Mouse (Mus musculus): Measurements from ENCODE around the gene Med12l. TPM values are rescaled to one million over a fixed set of nuclear protein-coding genes. Genes with fewer than 3 reads are reported as not detected.
A peak's percentile ranks its signal among the peaks of the same experiment; 100 is the strongest.

Gene Med12l
- total RNA-seq, 2 experiments from 2014 or later: 8.7 to 9.7 TPM

DNA sequence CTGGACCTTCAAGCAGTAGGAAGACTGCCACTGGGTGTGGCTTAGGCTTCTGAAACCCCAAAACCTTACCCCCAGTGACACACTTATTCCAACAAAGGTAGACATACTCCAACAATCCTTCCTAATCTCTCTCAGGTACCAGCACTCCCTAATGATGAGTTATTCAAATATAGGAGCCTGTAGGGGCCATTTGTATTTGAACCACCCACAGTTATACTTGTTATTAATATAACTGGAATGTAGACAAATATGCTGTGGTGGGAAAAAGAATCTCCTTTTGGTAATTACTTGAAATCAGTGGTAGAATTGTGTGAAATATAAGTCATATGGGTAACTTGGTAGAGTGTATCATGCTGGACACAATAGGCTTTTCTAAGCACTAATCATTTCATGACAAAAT, 273.0 kb downstream of the Med12l start:
- intact Hi-C loops (cut with DNase I): no loop called here
- DNase-seq: no peak

DNA sequence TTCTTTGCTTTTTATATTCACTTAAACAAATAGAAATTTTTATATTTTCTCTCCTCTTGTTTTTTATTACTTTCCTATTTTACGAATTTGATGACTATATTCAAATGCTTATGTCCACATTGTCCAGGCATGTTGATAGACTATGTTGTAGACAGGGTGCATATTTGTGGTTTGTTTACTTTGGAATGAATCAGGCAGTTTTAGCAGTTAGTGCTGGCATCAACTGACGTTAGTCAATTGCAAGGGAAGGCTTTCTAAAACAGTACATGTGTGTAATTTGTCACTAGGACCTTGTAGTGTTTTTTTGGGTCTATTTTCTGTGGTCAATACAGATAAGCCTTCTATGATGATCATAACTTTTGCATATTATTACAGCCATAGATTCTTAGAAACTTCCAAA, 284.9 kb downstream of the Med12l start:
- intact Hi-C loops (cut with DNase I): no loop called here
- DNase-seq: no peak

DNA sequence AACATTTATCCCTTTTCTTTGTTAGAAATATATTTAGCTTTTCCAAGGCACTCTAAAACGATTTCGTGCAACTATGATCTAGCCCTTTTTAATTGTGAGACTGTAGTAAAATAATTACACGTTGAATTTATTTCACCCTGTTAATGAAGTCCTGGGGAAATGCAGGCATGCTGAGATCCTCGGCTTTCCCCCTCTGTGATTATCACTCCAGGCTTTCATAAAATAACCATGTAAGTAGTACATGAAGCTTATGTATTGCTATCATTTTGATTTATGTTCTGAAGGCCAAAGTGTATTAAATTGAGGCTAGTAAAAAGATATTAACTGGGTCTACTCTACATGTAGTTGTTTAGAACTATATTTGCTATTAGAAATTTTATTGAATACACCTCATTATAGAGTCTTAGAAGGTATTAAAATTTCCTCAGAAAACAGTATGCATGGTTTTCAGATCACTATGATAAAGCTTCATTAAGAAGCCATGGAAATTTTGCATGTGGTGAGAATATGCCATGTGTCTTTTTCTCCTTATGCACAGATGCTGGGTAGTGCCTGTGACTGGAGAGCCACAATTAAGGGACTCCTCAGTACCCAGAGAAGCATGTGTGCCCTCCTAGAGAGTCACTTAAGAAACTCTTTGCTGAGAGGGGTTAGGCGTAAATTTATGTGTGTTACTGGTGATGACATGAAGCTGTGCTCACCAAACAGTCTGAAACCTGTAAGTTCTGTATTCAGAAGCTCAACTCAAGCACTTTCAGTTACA, 288.0 kb downstream of the Med12l start:
- no peak for DNase-seq
- intact Hi-C loops (cut with DNase I): no loop called here

DNA sequence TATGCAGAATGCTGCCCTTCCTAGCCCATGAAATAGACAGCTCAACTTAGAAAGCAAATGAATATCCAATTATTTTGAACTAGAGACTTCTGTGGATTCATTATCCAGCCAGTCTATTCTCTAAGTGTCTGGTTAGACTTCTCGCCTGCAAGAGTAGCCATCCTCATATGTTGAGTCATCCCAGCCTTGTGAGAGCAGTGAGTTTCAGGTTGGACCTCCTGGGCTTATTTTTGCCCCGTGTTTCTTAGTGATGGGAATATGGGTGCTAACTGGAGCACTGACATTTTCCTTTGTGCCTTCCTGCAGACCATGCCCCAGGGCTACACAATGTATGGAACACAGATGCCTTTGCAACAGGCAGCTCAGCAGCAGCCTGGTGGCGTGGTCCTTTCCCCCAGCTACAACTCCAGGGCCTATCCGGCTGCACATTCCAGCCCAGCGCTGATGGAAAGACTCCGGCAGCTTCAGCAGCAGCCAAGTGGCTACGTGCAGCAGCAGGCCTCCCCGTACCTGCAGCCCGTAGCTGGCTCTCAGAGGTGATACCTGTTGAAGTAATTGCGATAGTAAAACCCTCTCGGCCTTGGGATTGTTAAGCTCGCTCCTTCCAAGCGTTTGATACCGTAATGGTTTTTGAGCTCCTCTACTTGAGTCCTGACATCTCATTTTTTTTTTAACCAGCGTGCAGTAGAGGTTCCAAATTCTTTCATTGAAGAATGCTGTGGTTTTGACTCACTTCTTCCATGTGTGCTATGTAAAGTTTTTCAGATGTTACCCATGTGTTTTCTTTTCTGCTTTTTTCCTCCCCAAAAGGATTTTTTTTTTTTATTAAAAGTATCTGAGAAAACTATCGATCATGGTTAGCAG, 290.3 kb downstream of the Med12l start:
- no peak for DNase-seq
- intact Hi-C loops (cut with DNase I): no loop called here

DNA sequence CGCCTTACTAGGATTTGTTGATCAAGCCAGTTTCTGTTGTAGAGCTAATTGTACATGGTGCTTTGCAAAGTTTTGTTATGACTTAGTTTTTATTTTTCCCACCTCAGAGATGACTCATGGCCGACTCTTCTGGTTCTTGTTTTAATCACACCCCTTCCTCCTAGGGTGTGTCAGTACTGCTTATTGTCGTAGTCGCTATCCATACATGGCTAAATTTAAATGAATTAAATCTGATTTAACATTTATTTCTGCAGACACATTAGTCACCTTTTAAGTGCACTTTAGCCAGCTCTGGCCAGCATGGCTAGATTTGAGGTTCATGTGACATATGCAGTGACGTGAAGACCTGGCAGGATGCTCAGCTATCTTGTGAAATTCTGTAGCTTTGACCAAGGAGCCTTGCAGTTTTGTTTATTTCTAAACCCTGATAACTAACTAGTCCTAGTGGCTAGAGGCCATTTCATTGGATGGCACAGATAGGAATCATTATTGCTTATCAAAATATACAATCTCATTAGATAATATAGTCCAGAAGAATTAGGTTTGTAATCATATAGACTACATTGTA, 291.0 kb downstream of the Med12l start:
- no peak for DNase-seq
- intact Hi-C loops (cut with DNase I): no loop called here

GRCm38 (mm10) chr3:59297653-59298052, 292.0 kb downstream of the Med12l start:
- intact Hi-C loops (cut with DNase I): no loop called here
- no peak for DNase-seq

GRCm38 (mm10) chr3:59304944-59305343, 299.3 kb downstream of the Med12l start:
- intact Hi-C loops (cut with DNase I): no loop called here
- DNase-seq: no peak

DNA sequence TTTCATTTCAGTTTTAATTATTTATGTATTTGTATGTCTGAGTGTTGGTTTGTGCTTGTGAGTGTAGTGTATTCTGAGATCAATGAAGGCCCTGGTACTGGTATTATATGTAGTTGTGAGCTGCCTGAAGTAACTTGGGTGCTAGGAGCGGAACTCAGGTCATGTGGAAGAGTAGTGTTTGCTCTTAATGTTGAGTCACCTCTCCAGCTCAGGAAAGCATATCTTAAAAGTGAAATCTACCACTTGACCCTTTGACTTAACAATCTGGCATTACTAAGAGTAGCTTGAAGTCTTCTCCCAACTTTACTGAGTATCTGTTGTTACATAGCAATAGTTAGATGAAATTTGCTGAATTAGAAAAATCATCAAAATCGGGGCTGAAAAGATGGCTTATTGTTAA, 299.9 kb downstream of the Med12l start:
- no peak for DNase-seq
- intact Hi-C loops (cut with DNase I): no loop called here

- no peak for DNase-seq
- intact Hi-C loops (cut with DNase I): no loop called here
These were observed 307.0 kb downstream of the Med12l start for GRCm38 (mm10) chr3:59312610-59313009.

GRCm38 (mm10) chr3:59316077-59316476, 310.5 kb downstream of the Med12l start:
- intact Hi-C loops (cut with DNase I): no loop called here
- DNase-seq: no peak

DNA sequence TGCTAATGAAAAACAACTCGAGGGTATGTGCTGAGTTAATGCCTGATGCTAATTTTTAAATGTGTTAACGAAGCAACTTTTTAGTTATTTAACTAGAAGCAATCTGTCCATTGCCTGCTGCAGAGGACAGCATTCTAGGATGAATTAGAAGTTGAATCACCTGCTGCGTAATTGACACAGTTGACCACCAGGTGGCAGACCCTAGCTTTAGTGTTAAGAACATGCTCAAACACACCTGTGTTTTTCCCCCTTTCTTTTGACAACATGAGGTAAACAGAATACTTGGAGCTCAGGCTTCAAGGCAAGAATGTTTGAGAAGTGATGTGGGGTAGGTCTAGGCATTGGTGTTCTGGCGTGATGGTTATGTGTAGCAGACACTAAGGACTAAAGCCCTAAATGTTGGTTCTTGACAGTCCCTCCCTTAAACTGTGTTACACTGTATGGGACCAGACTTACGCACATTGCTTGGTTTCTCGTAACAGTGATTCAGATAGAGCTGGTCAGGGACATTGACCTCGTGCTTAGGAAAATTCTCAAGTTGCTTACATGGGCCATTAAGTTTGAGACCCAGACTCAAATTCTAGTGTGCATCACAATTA, 315.8 kb downstream of the Med12l start:
- intact Hi-C loops (cut with DNase I): loop anchor here (5.0 kb wide), 2 partner anchors 421 to 791 kb away; no protein-coding TSS in a partner anchor
- peak; percentile 46 to 63 for DNase-seq

GRCm38 (mm10) chr3:59328526-59328925, 322.9 kb downstream of the Med12l start:
- no peak for DNase-seq
- intact Hi-C loops (cut with DNase I): no loop called here

- DNase-seq: no peak
- intact Hi-C loops (cut with DNase I): no loop called here
These were observed 336.2 kb downstream of the Med12l start for GRCm38 (mm10) chr3:59341647-59342427.

GRCm38 (mm10) chr3:59343026-59343425, 337.4 kb downstream of the Med12l start:
- intact Hi-C loops (cut with DNase I): no loop called here

GRCm38 (mm10) chr3:59344065-59344905, 338.7 kb downstream of the Med12l start, which contains the start of gene Igsf10:
Igsf10 (minus strand) TSS chr3:59344394.
- intact Hi-C loops (cut with DNase I): no loop called here
- peak; percentile 55 to 59 for DNase-seq

More at GRCm38 (mm10) chr3:59343026-59343425, 337.4 kb downstream of the Med12l start:
- peak; percentile 41 to 63 for DNase-seq

- no peak for DNase-seq
- intact Hi-C loops (cut with DNase I): no loop called here
These were observed 346.1 kb downstream of the Med12l start for GRCm38 (mm10) chr3:59351768-59352167.

- DNase-seq: no peak
- intact Hi-C loops (cut with DNase I): no loop called here
These were observed 348.5 kb downstream of the Med12l start for GRCm38 (mm10) chr3:59354156-59354555.

- DNase-seq: no peak
- intact Hi-C loops (cut with DNase I): no loop called here
These were observed 354.5 kb downstream of the Med12l start for GRCm38 (mm10) chr3:59360102-59360501.

DNA sequence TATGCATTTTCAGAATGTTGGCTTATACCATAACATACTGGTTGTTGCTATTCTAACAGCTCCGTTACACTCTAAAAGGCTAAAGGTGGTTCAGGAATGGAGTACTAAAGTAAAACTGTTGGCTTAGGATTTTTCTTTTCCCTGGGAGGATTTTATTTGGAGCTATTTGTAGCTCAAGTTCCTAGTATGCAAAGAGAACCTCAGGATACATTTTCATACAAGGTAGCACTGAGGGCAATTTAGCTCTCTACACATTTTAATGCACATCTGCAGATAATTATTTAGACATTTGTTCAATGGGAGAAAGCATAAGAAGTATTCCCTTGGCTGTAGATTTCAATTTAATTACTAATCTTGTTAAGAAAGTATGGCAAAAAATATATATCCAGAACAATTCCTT, 356.3 kb downstream of the Med12l start:
- intact Hi-C loops (cut with DNase I): no loop called here
- no peak for DNase-seq

All from heart, postnatal 14 days (tissue).